Mouse (Mus musculus) kidney, postnatal 10 days (tissue): ENCODE results near the gene Trim50.

Source experiments
- DNase-seq: peaks from one replicate; pipeline ENCODE4 v3.0.0; 2021; ENCODE audit warnings: mixed read lengths

The Trim50 gene

DNA sequence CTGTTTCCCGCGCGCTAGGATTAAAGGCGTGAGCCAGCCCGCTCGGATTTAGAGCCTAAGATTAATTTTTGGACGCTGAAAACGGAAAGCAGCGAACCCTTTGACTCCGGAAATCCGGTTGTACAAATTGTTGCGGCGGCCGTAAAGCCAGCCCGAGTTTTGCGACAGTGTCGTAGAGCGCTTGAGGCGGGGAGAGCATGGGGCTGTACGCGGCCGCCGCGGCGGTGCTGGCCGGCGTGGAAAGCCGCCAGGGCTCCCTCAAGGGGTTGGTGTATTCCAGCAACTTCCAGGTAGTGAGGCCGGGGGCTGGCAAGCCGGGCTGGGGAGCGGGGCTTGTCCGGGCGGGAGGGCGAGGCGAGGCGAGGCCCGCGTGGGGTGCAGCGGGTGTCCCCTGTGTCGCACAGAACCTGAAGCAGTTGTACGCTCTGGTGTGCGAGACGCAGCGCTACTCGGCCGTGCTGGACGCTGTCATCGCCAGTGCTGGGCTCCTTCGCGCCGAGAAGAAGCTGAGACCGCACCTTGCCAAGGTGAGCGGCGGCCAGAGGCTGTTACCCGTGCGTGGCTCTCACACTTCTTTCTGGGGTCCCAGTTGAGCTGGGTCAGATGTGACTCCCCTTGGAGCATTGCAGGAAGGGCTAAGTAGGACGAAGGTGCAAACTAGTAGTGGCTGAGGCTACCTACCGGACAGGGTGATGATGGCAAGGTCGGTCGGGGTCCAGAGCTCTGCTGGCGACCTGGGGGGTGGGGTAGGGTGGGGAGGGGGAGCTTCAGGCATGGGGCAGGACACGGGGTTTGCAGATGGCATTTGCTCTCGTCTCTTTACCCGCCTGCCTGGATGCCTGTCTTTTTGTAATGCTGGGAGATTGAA, 16.9 kb downstream of the Trim50 start, which contains the start of gene Nsun5:
TSS of gene Nsun5 (plus strand) at position 167 of the 868 bp plus-strand sequence.
- peak; percentile 99 for DNase-seq

GRCm38 (mm10) chr5:135371195-135371594, 18.1 kb downstream of the Trim50 start:
- no peak for DNase-seq

- DNase-seq = no peak
Measured at GRCm38 (mm10) chr5:135373601-135374000, 20.5 kb downstream of the Trim50 start.

- DNase-seq = peak; percentile 61
Measured at GRCm38 (mm10) chr5:135375167-135375566, 22.1 kb downstream of the Trim50 start.

GRCm38 (mm10) chr5:135376341-135376740, 23.2 kb downstream of the Trim50 start:
- DNase-seq = no peak

- no peak for DNase-seq
Measured at GRCm38 (mm10) chr5:135380681-135381080, 27.6 kb downstream of the Trim50 start.

DNA sequence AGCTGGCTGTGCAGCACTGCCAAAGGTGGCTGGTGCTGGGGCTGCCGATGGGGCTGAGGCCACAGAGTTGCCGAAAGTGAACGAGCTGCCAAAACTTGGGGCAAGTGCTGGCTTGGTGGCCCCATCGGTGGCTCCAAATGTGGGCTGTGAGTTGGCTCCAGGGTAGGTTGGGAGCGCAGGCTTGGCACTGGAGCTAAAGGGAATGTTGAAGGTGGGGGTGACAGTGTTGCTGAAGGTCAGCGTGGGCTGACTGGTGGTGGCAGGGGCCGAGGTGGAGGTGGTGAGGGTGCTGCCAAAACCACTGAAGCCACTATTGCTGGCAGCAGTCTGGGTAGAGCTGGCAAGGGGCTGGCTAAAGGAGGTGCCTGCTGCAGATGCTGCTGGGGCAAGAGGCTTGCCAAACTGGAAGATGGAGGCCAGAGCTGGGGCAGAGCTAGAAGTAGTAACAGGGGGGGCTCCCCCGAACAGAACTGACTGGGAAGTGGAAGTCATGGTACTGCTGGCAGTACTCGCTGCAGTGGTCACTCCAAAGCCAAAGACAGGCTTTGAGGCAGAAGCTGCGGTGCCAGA, 28.3 kb downstream of the Trim50 start:
- no peak for DNase-seq

GRCm38 (mm10) chr5:135382746-135383145, 29.7 kb downstream of the Trim50 start:
- DNase-seq = no peak

GRCm38 (mm10) chr5:135383771-135384170, 30.7 kb downstream of the Trim50 start:
- DNase-seq = no peak

DNA sequence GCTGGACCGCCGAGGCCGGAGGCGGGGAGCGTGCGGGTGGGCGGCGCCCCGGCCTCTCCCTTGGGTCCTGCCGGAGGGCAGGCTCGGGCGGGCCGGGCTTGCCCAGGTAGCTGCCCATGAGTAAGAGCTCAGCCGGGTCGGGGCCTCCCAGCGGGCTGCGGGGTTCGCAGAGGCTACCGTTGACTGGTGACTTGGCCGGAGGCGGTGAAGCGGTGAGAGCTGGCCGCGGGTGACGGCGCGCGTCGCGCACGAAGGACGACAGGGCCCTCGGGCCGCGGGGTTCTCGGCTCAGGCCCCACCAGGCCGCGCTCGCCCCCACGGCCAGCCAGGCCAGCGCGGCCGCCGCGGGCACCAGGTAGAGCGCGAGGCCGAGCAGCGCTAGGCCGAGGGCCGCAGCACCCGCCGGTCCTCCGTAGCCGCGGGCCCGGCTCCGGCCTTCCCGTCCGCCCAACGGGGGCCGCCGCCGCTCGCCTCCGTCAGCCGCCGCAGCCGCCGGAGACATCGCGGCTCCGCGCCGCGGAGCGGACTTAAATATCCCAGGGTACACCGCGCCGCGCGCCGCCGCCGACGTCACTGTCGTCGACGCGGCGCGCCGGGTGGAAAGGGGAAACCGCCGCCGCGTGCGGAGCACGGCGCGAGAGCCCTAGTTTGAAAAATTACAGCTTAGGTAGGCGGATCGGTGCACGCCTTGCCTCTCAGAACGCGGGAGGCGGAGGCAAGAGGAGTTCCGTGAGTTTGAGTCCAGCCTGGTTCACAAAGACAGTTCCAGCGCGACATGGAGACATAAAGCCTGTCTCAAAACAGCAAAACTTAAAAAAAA, 41.1 kb downstream of the Trim50 start, which contains the start of gene Pom121:
TSS of gene Pom121 (minus strand) at position 543 of the 820 bp plus-strand sequence.
- DNase-seq = peak; percentile 92

GRCm38 (mm10) chr5:135395826-135396225, 42.7 kb downstream of the Trim50 start:
- DNase-seq = peak; percentile 73

DNA sequence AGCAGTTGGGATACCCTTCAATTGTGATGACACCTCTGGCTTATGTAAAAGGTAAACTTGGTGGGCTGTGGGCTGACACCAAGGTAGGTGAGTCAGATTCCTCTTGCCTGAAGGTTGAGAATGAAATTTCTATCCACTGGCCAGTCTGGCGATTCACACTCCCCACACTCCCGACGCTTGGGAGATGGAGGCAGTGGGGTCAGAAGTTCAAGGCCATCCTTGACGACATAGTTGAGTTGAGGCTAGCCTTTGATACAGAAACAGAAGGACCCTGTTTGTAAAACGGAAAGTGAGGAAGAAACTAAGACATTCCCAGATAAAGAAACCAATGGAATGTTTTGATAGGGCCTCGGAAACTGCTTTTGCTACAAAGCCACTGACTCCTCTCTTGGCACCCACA, 46.3 kb downstream of the Trim50 start:
- DNase-seq = no peak

DNA sequence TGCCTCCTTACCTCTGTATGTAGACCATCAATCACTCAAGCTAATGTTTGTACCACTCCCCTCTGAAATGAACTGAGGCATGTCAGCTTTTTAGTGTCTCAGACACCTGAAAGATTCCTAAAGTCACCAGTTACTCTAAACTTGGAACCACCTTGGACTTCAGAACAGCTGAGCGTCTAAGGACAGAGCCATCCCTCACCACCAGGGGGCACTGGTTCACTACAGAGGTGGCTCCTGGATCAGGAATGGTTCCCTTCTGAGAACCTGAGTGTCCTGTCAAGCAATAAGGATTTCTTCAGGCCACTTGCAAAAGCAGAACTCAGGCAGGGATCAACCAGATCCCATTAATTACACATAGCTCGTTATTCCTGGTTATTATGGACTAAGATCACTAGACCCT, 47.1 kb downstream of the Trim50 start:
- peak; percentile 93 for DNase-seq

DNA sequence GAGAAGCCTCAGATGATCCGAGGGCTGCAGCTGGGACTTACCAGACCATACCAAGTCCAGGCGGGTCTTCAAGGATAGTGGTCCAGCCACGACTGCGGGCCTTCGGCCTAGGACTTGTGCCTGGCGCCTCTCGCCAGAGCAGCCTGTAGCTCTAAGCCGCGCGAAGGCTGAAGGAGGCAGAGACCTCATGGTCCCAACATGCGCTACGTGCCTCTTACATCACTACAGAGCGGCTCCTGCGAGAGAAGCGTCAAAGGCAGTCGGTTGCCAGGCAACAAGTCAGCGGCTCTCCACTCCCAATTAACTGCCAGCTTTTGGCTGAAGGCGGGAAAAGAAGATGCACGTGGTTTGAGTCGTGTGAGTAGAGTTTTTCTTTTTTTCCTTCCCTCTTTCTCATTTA, 51.5 kb downstream of the Trim50 start:
- DNase-seq = peak; percentile 52

GRCm38 (mm10) chr5:135405437-135405836, 52.3 kb downstream of the Trim50 start:
- no peak for DNase-seq

- no peak for DNase-seq
Measured at GRCm38 (mm10) chr5:135408114-135408513, 55.0 kb downstream of the Trim50 start.

DNA sequence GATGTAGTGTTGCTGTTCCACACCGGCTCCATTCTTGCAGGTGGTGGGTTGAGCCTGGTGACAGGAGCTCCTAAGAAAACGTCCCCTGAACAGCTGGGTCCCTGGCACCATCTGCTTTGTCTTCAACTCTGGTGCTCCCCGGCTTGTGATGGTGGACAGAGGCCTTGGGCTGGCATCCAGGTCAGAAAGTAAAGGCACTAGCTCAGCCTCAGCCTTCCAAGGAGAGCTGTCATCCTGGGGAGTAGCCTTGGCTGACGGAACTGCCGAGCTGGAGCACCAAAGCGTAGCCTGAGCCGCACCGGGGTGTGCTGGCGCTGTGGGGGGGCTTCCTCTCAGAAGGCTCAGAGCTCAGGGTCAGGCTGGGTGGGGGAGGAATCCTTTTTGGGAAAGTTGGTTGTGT, 57.2 kb downstream of the Trim50 start:
- no peak for DNase-seq
